Mouse (Mus musculus): ENCODE data around the gene Nme7.

GRCm38 (mm10) chr1:164450644-164451043 lies 146.7 kb downstream of the Nme7 start:
- TF ChIP-seq CTCF (IDR thresholded peaks at IDR 0.05; ENCODE audit: borderline replicate concordance, insufficient read depth, low read depth, low read length) (no peak), POLR2A (IDR thresholded peaks at IDR 0.05; ENCODE audit: borderline replicate concordance, insufficient read depth, low read length) (no peak)
